Mouse (Mus musculus) B cell, adult (primary cell): Measurements from ENCODE around the gene Ltbp3. TPM values are rescaled to one million over a fixed set of nuclear protein-coding genes. Genes with fewer than 3 reads are reported as not detected.

Source experiments
- total RNA-seq: library from RNA; stranded (reverse); gene quantifications from 4 replicates; pipeline ENCODE4 v1.2.4, GENCODE M21; 2023; ENCODE audit not compliant: inconsistent age

The Ltbp3 gene
- 0.24 to 0.45 TPM in 2 of 4 replicates, not detected in the others for total RNA-seq

DNA sequence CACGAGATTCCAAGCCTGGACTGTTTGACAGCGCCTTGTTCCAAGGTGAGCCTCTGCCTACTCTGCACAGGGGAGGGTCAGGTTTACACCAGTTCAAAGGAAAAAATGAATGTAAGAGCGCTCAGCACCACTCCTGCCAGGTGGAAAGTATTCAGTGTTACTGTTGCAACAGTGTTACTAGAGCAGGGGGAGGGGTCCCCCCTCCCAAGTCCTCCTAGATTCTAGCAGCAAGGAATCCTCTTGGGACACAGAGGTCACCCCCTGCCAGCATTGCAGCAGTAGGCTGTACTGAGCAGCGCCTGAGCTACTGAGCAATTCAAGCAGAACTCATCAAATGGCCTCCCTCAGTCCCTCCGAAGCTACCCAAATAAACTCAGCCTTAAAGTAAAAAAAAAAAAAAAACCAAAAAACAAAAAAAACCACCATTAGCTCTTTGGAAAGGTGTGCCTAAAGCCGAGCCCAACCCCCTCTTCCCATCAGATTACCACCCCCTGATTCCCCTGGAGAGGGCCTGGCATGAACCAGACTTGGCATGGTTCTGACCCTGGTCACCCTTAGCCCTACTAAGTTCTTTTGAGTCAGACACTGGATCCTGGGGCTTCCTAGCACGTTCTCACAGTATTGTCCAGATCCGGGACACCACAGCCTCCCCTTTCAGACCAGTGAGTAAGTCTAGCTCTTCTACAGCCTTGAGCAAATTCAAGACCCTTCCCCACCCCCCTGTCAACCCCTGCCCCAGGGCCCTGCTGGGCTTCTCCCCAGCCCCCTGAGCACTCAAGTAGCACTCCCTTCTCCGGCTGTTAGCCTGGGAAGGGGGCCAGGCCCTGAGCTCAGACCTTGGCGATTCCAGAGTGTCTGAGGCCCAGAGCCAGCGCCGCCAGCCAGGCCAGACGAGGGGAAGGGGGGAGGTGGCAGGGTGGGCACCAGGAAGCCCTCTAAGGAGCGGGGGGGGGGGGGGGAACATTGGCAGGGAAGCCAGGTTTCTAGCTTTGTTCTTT lies at the start of gene Ltbp3:
Ltbp3 (plus strand) TSS at position 585 of the 998 bp plus-strand sequence.

DNA sequence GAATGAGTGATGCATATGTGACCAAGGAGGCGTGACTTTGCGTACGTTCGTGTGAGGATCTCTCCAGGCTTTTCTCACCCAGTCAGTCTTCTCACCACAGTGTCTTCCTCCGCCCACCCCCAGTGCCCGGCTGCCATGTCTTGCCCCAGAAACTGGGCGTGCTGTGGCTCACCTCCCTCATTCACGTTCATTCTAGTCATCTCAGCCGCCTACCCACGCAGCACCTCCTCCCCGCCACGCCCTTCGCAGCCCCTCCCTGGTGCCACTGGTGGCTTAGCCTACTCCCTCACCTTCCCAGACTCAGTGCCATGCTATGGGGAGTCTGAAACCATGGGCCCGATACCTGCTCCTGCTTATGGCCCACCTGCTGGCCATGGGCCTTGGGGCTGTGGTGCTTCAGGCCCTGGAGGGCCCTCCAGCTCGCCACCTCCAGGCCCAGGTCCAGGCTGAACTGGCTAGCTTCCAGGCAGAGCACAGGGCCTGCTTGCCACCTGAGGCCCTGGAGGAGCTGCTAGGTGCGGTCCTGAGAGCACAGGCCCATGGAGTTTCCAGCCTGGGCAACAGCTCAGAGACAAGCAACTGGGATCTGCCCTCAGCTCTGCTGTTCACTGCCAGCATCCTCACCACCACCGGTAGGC lies 36.4 kb upstream of the Ltbp3 start, which contains the start of gene Kcnk7:
Kcnk7 (plus strand) TSS at position 205 of the 638 bp plus-strand sequence.

DNA sequence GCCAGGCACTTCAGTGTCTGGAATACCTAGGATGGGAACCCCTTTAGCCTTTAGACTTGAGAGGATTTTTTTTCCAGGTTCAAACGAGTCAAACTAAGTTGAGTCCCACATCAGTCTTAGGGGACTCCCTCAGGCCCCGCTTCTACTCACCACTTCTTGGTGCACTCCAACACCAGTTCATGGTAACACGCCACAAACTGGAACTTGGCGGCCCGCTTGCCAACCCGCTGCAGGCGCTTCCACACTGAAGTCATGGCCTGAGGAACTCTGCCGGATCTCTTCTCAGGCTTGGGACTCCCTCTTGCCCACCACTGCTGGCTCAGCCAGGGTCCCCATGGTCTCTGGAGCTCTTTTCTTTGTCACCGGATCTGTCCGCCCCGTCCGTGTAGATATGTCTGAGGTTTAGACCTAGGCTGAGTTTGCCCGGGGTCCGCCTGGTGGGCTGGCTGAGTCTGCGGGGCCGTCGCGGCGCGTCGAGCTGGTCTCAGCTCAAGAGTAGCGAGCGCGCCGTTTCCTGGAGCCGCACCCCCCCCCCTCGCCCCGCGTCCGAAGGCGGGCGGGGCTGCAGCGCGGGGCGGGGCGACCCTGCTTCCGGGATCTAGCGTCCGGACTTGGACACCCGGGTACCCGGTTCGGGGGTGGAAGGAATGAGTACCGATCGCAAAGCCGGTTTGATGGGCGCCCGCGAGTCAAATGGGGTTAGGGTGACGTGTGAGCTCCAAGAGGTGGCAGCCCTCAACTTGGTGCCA lies 14.8 kb upstream of the Ltbp3 start, which contains the start of gene Ehbp1l1:
Ehbp1l1 (minus strand) TSS at position 551 of the 749 bp plus-strand sequence.

DNA sequence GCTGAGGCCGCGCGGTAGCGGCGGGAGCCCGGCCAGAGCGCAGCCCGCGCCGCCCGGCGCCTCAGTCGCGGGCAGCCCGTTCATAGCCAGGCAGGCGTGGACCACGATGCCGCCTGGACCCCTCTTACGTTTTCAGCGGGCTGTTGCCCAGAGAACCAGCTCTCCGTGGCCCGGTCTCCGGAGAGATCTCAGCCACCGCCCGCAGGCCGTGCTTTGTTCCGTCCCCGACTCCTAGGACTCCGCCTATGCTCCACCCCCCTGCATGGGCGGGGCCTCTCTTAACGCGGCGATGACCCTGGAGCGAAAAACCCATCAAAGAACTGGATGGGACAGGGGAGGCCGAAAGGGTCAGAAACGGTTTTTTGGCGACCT lies 11.3 kb upstream of the Ltbp3 start, which contains the start of gene Fam89b:
Fam89b (minus strand) TSS at position 210 of the 372 bp plus-strand sequence.

DNA sequence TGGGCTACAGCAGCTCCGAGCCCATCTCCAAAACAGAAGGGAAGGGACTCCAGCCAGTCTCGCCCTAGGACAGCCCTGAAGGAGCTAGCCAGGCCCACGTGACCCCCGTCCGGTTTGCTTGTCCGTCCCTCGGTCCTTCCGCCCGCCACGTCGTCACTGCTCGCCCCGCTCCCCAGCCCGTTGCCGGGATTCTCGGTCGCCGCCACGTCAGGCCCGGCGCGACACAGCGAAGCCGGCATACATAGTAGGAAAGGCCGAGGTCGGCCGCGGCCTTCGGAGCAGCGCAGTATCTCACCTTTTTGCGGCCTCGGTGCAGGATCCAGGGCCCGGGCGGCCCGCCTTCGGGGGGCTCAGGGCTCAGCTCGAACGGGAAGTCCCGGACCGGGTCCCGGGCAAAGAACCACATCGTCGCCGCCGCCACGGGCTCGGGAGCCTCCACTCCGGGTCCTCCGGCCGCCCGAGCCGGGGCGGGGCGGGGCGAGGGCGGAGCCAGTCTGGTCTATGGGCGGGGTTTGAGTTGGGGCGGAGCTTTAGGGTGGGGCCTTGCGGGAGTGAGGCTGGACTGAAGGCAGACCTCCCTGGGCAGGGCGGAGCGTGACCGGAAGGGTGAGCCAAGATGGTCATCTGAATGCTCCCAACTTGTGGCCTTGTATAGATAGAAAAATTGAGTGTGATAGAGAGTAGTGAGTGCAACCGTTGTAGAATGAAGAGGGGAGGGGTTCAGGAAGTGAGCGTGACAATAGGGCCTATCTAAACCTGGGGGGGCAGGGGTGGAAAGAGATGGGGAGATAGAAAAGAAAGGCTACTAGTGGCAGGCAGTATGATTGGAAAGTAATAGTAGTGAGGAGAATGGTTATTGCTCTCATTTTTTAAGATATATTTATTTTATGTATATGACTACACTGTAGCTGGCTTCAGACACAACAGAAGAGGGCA lies 30.5 kb downstream of the Ltbp3 start, which contains the start of gene Scyl1:
Scyl1 (minus strand) TSS at position 495 of the 936 bp plus-strand sequence.

Other genes starting within 250 kb of the Ltbp3 start
- 0.93 to 2.6 TPM (median 2.2 TPM) in 4 replicates for gene 1700020D05Rik, start 237.1 kb upstream of the Ltbp3 start, total RNA-seq
- gene Snx32, start 230.4 kb upstream of the Ltbp3 start, total RNA-seq = 7.9 to 10.5 TPM (median 9.1 TPM) in 4 replicates
- 0.27 TPM in 1 of 4 replicates, not detected in the others for gene Ovol1, start 180.3 kb upstream of the Ltbp3 start, total RNA-seq
- 13.8 to 21.1 TPM (median 19.0 TPM) in 4 replicates for gene Ap5b1, start 172.9 kb upstream of the Ltbp3 start, total RNA-seq
- gene Rnaseh2c, start 139.0 kb upstream of the Ltbp3 start, total RNA-seq = 88.3 to 130 TPM (median 99.7 TPM) in 4 replicates
- gene Kat5, start 130.7 kb upstream of the Ltbp3 start, total RNA-seq = 104 to 120 TPM (median 115 TPM) in 4 replicates
- 140 to 150 TPM (median 143 TPM) in 4 replicates for gene Rela, start 103.4 kb upstream of the Ltbp3 start, total RNA-seq
- 618 to 650 TPM (median 632 TPM) in 4 replicates for gene Sipa1, start 77.2 kb upstream of the Ltbp3 start, total RNA-seq
- 52.6 to 59.1 TPM (median 55.7 TPM) in 4 replicates for gene Map3k11, start 52.2 kb upstream of the Ltbp3 start, total RNA-seq
- gene Pcnx3, start 52.0 kb upstream of the Ltbp3 start, total RNA-seq = 187 to 202 TPM (median 194 TPM) in 4 replicates
- not detected in 4 replicates for gene Kcnk7, start 36.5 kb upstream of the Ltbp3 start, total RNA-seq
- gene Ehbp1l1, start 14.6 kb upstream of the Ltbp3 start, total RNA-seq = 49.9 to 52.9 TPM (median 51.1 TPM) in 4 replicates
- 19.9 to 23.5 TPM (median 21.9 TPM) in 4 replicates for gene Fam89b, start 11.3 kb upstream of the Ltbp3 start, total RNA-seq
- gene Scyl1, start 30.5 kb downstream of the Ltbp3 start, total RNA-seq = 74.4 to 97.3 TPM (median 80.0 TPM) in 4 replicates
- 29.4 to 40.1 TPM (median 35.7 TPM) in 4 replicates for gene Frmd8, start 134.4 kb downstream of the Ltbp3 start, total RNA-seq
- 21.3 to 29.7 TPM (median 22.3 TPM) in 4 replicates for gene Slc25a45, start 136.9 kb downstream of the Ltbp3 start, total RNA-seq
- 1.9 to 2.7 TPM (median 2.6 TPM) in 4 replicates for gene Tigd3, start 153.2 kb downstream of the Ltbp3 start, total RNA-seq
- gene Dpf2, start 172.1 kb downstream of the Ltbp3 start, total RNA-seq = 161 to 182 TPM (median 167 TPM) in 4 replicates
- gene Cdc42ep2, start 183.9 kb downstream of the Ltbp3 start, total RNA-seq = 0.29 to 0.69 TPM (median 0.35 TPM) in 3 of 4 replicates, not detected in the other
- gene Pola2, start 223.3 kb downstream of the Ltbp3 start, total RNA-seq = 73.1 to 80.6 TPM (median 74.2 TPM) in 4 replicates
- gene Slc22a20, start 245.2 kb downstream of the Ltbp3 start, total RNA-seq = not detected in 4 replicates